Mouse (Mus musculus): ENCODE measurements at regions not wholly inside any gene's neighbourhood (a gene's known extent, or its start where the extent isn't known, plus 50 kb on each side); places are given as distances from the start of the nearest gene placed in this dataset.
"Not testable (repeated sequence)": the region's sequence is repeated elsewhere in the genome, so short reads cannot be mapped to it uniquely, and the experiment has no call there.

DNA sequence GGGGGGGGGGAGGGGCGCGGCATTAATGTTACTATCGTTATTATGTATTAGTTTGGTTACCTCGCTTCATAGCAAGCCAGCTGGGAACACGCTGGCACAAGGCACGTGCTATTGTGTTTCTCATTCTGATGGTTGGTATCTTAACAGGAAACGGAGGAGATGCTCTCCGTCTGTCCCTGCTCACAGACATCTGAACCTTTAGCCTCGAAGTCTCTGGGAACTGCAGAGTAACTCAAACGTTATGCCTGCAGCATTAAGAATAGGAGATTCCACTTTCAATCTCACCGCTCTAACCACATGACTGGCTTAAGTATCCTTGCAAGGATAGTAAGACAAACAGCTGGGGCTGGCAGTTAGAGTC is 80.0 kb downstream of the Nfkbiz start:
- no peak for ATAC-seq (replicated peaks; ENCODE audit: insufficient number of reproducible peaks, low FRiP score, low TSS enrichment, low read depth)
- Histone ChIP-seq H3K27ac (replicated peaks; ENCODE audit: low read depth, low read length) (no peak overlapping the region), H3K4me1 (ENCODE audit: control insufficient read depth, insufficient read depth, low read length) (no peaks in the 10 kb centered on the region), H3K4me3 (ENCODE audit: low read depth, low read length) (no peak overlapping the region), H3K36me3 (replicated peaks; ENCODE audit: control insufficient read depth, insufficient read depth, low read depth, low read length) (no peaks in the 10 kb centered on the region), H3K9me3 (replicated peaks; ENCODE audit: control insufficient read depth, low read length) (no peaks in the 10 kb centered on the region), H3K4me2 (ENCODE audit: low read depth, low read length) (no peak overlapping the region), H3K9ac (replicated peaks; ENCODE audit: low read length) (no peak overlapping the region), H3K27me3 (ENCODE audit: control insufficient read depth, insufficient read depth, low read length) (no peaks in the 10 kb centered on the region)
- no peak for DNase-seq (ENCODE audit: low spot score)
- 72% methylated on average over 11 of the region's 11 CpGs for WGBS

DNA sequence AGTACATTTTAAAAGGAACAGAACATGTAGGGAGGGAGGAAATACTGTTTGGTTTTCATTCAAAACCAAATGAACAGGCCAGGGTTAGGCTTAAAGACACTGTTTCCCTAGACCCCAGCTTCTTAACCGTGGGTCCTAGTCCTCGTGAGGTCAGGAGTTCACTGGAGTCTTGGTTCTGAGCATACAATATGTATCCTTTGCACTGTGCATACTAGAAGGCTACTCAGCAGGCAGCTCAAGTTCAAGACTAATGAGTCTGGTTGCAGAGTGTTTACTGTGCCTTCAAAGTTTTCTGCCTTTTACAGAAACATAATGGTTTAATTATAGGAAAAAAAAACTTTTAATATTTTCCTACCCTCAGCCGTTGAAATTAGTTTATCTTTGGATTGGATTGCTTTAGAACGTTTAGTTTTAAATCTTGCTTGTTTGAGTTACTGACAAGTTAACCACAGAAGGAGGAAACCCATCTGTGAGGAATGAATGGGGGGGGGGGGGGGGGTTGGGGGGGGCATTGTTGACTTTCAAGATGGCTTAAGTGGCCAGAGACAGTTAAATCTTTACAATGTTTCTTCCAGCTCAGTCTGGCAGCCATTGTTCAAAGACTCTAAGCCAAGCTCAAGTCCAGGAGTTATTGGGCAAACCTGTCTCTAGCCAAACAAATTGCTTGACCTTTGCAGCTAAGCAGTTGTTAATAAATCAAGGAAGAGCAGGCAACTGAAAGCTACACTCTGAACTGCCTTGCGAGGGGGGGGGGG is 80.6 kb downstream of the Nfkbiz start:
- DNase-seq (ENCODE audit: low spot score) (peak; percentile 34), ATAC-seq (replicated peaks; ENCODE audit: insufficient number of reproducible peaks, low FRiP score, low TSS enrichment, low read depth) (peak; percentile 79; the same call in 1 of the 2 replicates)
- Histone ChIP-seq H3K9me3 (replicated peaks; ENCODE audit: control insufficient read depth, low read length) (no peaks in the 10 kb centered on the region), H3K9ac (replicated peaks; ENCODE audit: low read length) (no peak overlapping the region), H3K4me1 (ENCODE audit: control insufficient read depth, insufficient read depth, low read length) (no peaks in the 10 kb centered on the region), H3K27me3 (ENCODE audit: control insufficient read depth, insufficient read depth, low read length) (no peaks in the 10 kb centered on the region), H3K4me2 (ENCODE audit: low read depth, low read length) (no peak overlapping the region), H3K27ac (replicated peaks; ENCODE audit: low read depth, low read length) (no peak overlapping the region), H3K36me3 (replicated peaks; ENCODE audit: control insufficient read depth, insufficient read depth, low read depth, low read length) (no peaks in the 10 kb centered on the region), H3K4me3 (ENCODE audit: low read depth, low read length) (no peak overlapping the region)
- 29% methylated on average over 4 of the region's 5 CpGs for WGBS

DNA sequence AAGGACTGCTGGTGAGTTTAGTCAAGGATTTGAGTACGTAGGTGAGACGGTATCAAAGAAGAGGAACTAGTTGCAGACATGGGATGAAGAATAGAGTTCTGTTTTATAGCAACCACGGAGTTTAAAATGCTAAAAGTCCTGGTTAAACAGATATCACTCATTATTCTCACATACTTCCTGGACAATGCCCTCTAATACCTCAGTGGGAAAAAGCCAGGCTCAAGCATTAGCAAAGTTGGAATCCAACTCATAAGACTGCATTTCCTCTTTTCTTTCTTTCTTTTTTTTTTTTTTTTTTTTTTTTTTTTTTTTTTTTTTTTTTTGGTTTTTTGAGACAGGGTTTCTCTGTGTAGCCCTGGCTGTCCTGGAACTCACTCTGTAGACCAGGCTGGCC is 81.3 kb downstream of the Nfkbiz start:
- WGBS: 88% methylated on average over 3 of the region's 3 CpGs
- not testable (repeated sequence) for H3K27ac ChIP-seq (replicated peaks; ENCODE audit: low read depth, low read length); H3K4me1 ChIP-seq (ENCODE audit: control insufficient read depth, insufficient read depth, low read length); H3K36me3 ChIP-seq (replicated peaks; ENCODE audit: control insufficient read depth, insufficient read depth, low read depth, low read length); H3K4me3 ChIP-seq (ENCODE audit: low read depth, low read length); H3K27me3 ChIP-seq (ENCODE audit: control insufficient read depth, insufficient read depth, low read length); DNase-seq (ENCODE audit: low spot score); H3K9me3 ChIP-seq (replicated peaks; ENCODE audit: control insufficient read depth, low read length); H3K9ac ChIP-seq (replicated peaks; ENCODE audit: low read length); ATAC-seq (replicated peaks; ENCODE audit: insufficient number of reproducible peaks, low FRiP score, low TSS enrichment, low read depth); H3K4me2 ChIP-seq (ENCODE audit: low read depth, low read length)

DNA sequence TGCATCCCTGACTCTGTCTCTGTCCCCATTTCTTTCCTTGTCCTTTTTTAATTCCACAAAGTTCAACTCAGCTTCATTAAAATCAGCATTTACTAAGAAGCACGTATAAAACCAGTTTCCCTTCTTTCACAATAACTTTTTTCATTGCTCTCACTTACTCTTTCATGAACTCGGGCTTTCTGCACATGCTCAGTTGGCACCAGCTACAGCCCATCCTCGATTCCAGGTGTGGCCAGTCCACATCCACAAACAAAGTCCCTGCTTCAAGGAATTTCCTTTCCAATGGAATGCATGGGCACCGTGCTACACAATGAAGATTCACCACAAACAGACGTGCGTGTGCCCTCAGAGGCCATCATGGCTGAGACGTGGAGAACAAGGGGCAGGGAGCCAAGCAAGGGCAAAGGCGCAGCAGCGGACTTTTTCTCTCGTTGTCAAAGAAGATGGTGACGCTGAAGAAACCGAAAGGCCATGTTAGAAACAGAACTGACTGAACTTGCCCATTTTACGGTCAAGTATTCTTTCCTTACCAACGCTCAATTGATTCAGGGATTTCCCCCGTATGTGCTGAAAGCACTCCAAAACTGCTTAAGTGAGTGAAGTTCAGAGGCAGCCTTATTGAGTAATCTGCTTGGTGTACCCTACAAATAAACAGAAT is 81.8 kb downstream of the Nfkbiz start:
- ATAC-seq (replicated peaks; ENCODE audit: insufficient number of reproducible peaks, low FRiP score, low TSS enrichment, low read depth) (no peak), DNase-seq (ENCODE audit: low spot score) (no peak)
- no peaks in the 10 kb centered on the region for H3K9me3 ChIP-seq (replicated peaks; ENCODE audit: control insufficient read depth, low read length)
- H3K4me2 ChIP-seq (ENCODE audit: low read depth, low read length): no peak overlapping the region
- H3K27ac ChIP-seq (replicated peaks; ENCODE audit: low read depth, low read length): no peak overlapping the region
- no peaks in the 10 kb centered on the region for H3K36me3 ChIP-seq (replicated peaks; ENCODE audit: control insufficient read depth, insufficient read depth, low read depth, low read length)
- WGBS: 92% methylated on average over 15 of the region's 15 CpGs
- H3K4me3 ChIP-seq (ENCODE audit: low read depth, low read length): no peak overlapping the region
- H3K9ac ChIP-seq (replicated peaks; ENCODE audit: low read length): no peak overlapping the region
- H3K27me3 ChIP-seq (ENCODE audit: control insufficient read depth, insufficient read depth, low read length): no peaks in the 10 kb centered on the region
- no peaks in the 10 kb centered on the region for H3K4me1 ChIP-seq (ENCODE audit: control insufficient read depth, insufficient read depth, low read length)

DNA sequence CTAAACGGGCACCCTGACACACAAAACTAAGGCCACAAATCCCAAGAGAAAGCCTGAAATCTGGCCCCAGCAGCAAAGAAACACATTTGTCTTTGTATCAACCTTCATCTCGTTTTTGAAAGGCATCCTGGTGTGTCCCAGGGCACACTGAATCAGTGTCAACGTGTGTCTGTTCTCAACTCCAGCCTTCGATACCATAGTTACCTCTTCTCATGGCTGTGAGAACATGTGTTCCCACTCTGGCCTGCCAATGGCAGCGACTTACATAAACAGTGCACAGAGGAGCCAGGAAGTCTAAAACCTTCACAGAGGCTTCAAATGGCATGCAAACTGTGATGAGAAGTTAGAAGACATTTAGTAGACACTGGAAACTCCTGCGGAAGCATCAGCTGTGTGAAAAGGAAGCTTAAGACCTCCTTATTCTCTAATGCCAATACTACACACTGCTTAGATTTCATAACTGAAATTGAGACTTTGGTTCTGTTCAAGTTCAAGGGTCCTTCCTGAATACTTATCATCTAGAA is 83.3 kb downstream of the Nfkbiz start:
- Histone ChIP-seq H3K4me2 (ENCODE audit: low read depth, low read length) (no peak overlapping the region), H3K4me1 (ENCODE audit: control insufficient read depth, insufficient read depth, low read length) (no peaks in the 10 kb centered on the region), H3K4me3 (ENCODE audit: low read depth, low read length) (no peak overlapping the region), H3K27ac (replicated peaks; ENCODE audit: low read depth, low read length) (no peak overlapping the region), H3K9ac (replicated peaks; ENCODE audit: low read length) (no peak overlapping the region), H3K36me3 (replicated peaks; ENCODE audit: control insufficient read depth, insufficient read depth, low read depth, low read length) (no peaks in the 10 kb centered on the region), H3K9me3 (replicated peaks; ENCODE audit: control insufficient read depth, low read length) (no peaks in the 10 kb centered on the region), H3K27me3 (ENCODE audit: control insufficient read depth, insufficient read depth, low read length) (no peaks in the 10 kb centered on the region)
- ATAC-seq (replicated peaks; ENCODE audit: insufficient number of reproducible peaks, low FRiP score, low TSS enrichment, low read depth): no peak
- WGBS: 70% methylated on average over 6 of the region's 6 CpGs
- DNase-seq (ENCODE audit: low spot score): no peak

DNA sequence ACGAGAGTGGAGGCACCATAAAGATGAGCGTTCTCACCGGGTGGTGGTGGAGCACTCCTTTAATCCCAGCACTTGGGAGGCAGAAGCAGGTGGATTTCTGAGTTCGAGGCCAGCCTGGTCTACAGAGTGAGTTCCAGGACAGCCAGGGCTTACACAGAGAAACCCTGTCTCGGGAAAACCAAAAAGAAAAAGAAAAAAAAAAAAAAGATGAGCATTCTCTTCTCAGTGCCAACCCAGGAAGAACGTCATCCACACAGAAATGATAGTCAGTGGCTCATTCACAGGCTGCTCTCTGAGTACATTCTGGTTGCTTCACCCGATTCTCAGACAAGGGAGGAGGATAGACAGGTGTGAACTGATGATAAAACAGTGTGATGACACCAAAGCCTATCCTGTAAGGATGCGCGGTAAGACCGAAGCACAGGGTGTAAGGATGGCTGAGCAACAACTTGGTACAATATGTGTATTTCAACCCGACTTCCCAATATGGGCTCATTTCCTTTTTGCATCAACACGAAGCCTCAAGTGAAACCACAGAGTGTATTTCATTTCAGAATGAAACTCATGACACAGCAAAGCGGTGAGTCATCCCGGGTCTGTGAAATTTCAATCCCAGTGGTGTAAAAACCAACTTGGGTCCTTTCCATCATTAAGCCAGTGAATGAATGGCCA is 84.5 kb downstream of the Nfkbiz start:
- Histone ChIP-seq H3K4me2 (ENCODE audit: low read depth, low read length) (no peak overlapping the region), H3K9me3 (replicated peaks; ENCODE audit: control insufficient read depth, low read length) (no peaks in the 10 kb centered on the region), H3K27ac (replicated peaks; ENCODE audit: low read depth, low read length) (no peak overlapping the region), H3K27me3 (ENCODE audit: control insufficient read depth, insufficient read depth, low read length) (no peaks in the 10 kb centered on the region), H3K4me1 (ENCODE audit: control insufficient read depth, insufficient read depth, low read length) (no peaks in the 10 kb centered on the region), H3K36me3 (replicated peaks; ENCODE audit: control insufficient read depth, insufficient read depth, low read depth, low read length) (no peaks in the 10 kb centered on the region), H3K4me3 (ENCODE audit: low read depth, low read length) (no peak overlapping the region), H3K9ac (replicated peaks; ENCODE audit: low read length) (no peak overlapping the region)
- ATAC-seq (replicated peaks; ENCODE audit: insufficient number of reproducible peaks, low FRiP score, low TSS enrichment, low read depth): no peak
- WGBS: 88% methylated on average over 14 of the region's 14 CpGs
- no peak for DNase-seq (ENCODE audit: low spot score)

DNA sequence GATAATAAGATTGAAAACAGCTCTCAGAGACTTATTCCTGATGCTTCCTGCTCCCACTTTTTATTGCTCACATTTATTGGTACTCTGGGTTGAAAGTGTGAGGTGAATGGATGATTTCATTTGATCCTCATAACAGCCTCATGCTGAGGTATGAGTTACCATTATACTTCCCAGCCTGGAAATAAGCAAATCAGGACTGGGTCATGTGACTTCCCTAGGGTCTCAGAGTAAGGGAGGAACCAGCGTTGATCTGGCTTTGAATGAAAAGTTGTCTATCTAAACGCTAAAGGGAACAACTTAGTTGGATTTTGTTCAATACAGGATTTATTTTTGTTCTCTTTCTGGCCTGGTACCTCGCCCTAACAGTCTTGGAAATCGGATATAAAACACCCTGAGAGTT is 85.3 kb downstream of the Nfkbiz start:
- ATAC-seq (replicated peaks; ENCODE audit: insufficient number of reproducible peaks, low FRiP score, low TSS enrichment, low read depth): no peak
- Histone ChIP-seq H3K36me3 (replicated peaks; ENCODE audit: control insufficient read depth, insufficient read depth, low read depth, low read length) (no peaks in the 10 kb centered on the region), H3K4me2 (ENCODE audit: low read depth, low read length) (no peak overlapping the region), H3K4me1 (ENCODE audit: control insufficient read depth, insufficient read depth, low read length) (no peaks in the 10 kb centered on the region), H3K9ac (replicated peaks; ENCODE audit: low read length) (no peak overlapping the region), H3K27ac (replicated peaks; ENCODE audit: low read depth, low read length) (no peak overlapping the region), H3K4me3 (ENCODE audit: low read depth, low read length) (no peak overlapping the region), H3K27me3 (ENCODE audit: control insufficient read depth, insufficient read depth, low read length) (no peaks in the 10 kb centered on the region), H3K9me3 (replicated peaks; ENCODE audit: control insufficient read depth, low read length) (no peaks in the 10 kb centered on the region)
- WGBS: 84% methylated on average over 4 of the region's 4 CpGs
- no peak for DNase-seq (ENCODE audit: low spot score)

DNA sequence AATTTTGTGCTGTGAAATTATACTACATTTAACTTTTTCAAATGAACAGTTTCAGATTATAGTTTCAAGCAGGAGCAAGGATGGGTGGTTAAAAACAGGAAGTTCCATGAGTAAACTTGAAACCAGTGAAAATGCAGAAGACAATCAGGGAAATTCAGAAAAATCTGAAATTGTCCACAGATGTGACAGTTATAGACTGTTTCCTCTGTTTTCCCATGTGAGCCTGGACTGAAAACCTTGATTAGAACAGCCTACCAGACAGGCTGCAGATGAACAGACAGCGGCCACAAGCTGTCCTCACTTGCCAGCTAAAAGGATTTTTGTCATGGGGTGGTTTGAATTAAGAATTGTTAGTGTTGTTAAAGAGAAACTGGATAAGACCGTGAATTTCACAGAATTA is 91.4 kb downstream of the Nfkbiz start:
- Histone ChIP-seq H3K4me1 (ENCODE audit: control insufficient read depth, insufficient read depth, low read length) (no peaks in the 10 kb centered on the region), H3K9me3 (replicated peaks; ENCODE audit: control insufficient read depth, low read length) (no peaks in the 10 kb centered on the region), H3K4me3 (ENCODE audit: low read depth, low read length) (no peak overlapping the region), H3K27ac (replicated peaks; ENCODE audit: low read depth, low read length) (no peak overlapping the region), H3K36me3 (replicated peaks; ENCODE audit: control insufficient read depth, insufficient read depth, low read depth, low read length) (no peaks in the 10 kb centered on the region), H3K9ac (replicated peaks; ENCODE audit: low read length) (no peak overlapping the region), H3K27me3 (ENCODE audit: control insufficient read depth, insufficient read depth, low read length) (no peaks in the 10 kb centered on the region), H3K4me2 (ENCODE audit: low read depth, low read length) (no peak overlapping the region)
- DNase-seq (ENCODE audit: low spot score) (peak; percentile 68), ATAC-seq (replicated peaks; ENCODE audit: insufficient number of reproducible peaks, low FRiP score, low TSS enrichment, low read depth) (no peak)
- WGBS: 24% methylated on average over 2 of the region's 2 CpGs
